Mouse (Mus musculus) right cerebral cortex, postnatal 10 days (tissue): ENCODE measurements around the gene Cast.
A peak's percentile ranks its signal among the peaks of the same experiment; 100 is the strongest.

Experiments
- DNase-seq, 2 experiments: peaks; one replicate each; pipeline ENCODE4 v3.0.0; 2021; ENCODE audit warnings: low spot score in 2 of 2

Gene Cast

DNA sequence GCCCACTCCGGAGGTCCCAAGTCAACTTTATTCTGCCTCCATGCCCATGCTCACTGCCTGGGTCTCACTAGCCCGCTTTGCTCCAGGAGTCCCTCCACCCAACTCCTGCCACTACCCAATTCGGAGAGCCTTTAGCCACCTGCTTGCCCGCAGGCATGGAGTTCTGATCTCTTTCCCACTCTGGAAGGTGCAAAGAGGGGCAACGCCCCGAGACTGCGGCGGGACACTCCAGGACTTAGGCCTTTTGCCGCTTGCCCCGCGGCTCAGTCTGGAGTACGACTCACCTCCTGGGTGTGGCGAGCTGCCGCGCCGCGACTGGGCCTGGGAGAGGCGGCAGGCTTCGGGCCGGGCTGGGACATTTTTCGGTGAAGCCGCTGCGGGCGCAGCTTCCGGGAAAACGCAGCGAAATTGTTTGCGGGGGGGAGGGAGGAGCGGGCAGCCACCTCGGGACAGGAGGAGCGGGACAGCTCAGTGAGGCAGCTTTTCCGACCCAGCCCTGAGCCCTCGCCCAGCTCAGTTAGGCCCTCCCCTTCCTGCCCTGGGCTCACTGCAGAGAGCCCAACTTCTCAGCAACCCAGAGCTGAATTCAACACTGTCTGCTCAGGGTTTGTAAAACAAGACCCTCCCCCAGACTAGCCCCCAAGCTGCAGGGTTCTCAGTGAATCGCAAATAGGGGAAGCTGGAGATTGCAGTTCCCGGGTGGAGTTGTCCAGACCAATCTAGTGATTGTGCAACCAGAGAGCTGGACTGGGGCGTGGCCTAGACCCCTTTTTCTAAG is at the start of gene Cast:
Gene Cast, minus strand, starts transcription at position 659 of the 778 bp plus-strand sequence.
- peak; percentile 21 to 26 for DNase-seq

DNA sequence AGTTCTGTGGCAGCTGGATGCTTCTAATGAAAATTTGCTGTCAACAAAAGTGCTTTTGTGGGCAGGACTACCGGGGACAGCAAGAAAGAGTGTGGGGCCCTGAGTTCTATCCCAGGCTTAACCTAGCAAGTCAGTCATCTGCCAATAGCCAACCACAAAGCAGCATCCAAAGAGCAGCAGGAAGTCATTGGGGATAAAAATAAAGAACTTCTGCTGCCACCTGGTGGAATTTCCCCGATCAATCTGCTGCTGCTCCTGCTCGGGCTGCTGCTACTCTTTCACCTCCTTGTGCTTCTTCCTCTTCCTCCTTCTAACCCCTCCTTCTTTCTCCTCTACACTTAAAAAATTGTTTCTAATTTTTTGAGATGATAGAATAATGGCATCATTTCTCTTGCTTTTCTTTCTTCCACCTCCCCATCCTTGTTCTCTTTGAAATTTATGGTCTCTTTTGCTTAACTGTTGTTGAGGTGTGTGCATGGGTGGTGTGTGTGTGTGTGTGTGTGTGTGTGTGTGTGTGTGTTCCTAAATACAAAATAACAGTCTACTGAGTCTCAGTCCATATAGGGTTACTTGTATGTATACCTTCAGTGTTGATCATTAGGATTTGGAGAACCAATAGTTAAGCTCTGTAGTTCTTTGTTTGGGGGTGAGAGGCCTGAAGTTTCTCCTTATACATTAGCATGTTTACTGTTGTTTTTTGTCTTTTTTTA is 45.9 kb upstream of the Cast start:
- peak; percentile 74 to 78 for DNase-seq

DNA sequence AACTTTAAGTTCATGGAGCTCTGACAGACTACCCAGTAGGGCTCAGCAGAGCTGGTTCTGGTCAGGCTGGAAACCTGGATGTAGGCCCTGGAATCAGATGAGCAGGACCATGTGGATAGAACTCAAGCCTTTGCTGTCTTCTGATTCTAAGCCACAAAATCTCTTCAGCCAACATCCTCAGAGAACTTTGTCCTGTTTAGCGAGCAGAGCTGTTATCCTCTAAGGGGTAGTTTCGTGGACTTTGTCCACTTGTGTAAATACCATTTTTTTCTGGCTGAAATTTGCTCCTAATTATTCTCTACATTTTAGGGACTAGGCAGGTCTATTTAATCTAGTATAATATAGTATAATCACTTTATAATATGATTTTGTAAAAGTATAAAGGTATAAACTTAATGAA is 42.2 kb upstream of the Cast start:
- DNase-seq, result no peak

DNA sequence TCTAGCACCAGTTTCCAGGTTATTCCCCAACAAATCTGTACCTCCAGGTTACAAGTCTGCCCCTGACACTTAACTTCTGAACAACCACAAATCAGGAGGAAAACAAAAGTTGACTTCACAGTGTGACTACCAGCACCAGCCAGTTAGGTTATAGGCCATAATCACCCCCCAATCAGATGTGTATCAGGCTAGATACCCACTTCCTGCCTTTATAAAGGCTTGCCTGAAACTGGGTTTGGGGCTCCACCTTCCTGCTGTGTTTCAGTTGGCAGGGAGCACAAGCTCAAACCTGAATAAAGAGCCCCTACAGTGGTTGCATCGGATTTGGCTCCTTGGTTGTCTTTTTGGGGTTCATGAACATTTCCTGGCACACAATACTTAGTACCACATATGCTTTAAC is 37.3 kb upstream of the Cast start:
- DNase-seq, result no peak

DNA sequence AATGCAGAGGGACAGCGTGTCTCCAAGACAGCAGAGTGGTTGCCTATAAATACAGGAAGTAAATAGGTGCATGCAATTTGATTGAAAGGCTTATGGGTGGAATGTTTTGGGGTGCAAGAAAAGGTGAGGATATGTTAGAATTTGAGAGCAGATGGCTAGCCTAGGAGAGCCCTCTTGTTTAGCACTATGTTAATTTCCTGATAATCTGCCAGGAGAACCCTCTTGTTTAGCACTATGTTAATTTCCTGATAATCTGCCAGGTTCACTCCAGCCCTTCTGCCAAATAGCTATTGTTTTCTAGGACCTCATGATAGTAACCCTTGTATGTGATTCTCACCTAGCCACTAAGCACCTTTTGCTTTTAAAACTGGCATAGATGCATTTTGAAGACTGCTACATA is 25.9 kb upstream of the Cast start:
- DNase-seq, result no peak

DNA sequence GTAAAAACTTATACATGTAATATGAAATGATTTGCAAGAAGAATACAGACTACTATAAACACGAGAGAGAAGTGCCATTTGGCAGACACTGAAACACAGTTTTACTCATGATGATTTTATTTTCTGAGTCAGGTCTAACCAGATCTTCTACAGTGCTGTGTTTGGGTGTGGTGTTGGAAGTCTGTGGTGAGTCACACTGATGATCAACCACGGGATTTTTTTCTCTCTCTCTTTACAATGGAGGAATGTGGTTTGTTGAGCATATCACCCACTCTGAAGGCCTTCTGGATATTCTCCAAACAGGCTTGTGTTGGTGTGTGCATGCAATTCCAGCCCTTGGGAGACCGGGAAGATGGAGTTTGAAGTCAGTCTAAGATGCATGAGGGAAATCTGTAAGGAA is 13.5 kb upstream of the Cast start:
- no peak for DNase-seq

DNA sequence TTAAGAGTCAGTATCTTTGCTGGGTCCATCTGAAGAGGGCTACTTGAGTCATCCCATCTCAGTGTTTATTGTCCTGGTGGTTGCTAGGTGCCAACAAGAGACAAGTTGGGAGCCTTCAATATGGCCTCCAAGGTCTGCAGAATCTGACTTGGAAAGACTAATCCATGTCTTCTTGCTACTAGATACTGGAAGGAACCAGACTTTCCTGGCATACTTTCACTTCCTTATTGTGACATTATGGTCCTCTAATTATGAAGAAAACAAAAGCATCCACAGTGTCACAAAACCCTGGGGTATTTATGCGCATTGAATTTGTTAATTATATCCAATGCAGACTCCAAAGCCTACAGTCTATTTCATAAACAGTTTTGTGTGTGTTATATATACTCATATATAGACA is 7.1 kb upstream of the Cast start:
- DNase-seq, result no peak

DNA sequence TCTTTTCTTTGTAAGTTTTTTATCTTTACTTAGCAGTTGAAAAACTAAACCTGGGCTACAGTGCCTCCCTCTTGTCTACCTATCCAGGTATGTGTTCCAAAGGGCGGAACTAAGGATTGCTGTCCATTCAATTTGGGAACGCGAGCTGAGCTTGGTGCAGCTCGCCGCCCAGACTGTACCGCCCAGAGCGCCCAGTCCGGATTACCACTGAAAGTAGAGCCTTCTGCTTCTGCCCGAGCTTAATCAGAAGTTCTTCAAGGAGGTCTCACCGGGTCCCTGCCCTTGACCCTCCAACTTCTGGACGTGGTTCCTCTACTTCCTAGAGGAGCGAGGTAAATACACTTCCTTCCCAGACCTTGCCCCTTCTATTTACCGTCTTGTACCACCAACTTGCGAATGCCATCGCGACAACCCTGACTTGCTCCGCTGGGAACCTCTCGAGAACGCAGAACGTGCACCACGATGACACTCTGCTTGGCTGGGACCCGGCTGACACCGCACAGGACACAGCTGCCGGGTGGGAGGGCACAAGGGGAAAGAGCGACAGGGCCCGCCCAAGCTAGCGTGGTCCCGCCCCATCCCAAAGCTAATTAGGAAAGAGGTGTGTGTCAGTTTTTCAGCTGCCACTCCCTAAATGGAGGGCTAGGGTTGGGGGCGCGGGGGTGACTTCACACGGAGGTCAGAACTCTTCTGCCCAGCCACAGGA is 1.0 kb downstream of the Cast start:
- DNase-seq, result peak; percentile 20 to 27

DNA sequence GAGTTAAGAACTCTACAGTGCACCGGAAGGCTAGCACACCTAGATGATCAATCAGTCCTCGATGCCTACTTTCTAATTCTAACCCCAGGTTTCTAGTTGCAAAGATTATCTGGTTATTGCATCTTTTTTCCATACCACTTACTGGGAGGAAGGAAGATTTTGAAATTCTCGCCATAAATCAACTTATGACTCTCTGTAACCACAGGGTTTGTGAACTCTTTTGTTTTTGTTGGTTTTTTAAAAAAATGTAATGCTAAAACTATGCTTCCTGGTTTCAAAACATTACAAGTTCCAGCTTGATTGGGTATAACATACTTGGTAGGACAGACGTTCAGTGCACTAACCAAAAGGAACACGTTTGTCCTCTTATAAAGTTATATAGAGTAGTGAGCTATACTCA is 1.7 kb downstream of the Cast start:
- no peak for DNase-seq

DNA sequence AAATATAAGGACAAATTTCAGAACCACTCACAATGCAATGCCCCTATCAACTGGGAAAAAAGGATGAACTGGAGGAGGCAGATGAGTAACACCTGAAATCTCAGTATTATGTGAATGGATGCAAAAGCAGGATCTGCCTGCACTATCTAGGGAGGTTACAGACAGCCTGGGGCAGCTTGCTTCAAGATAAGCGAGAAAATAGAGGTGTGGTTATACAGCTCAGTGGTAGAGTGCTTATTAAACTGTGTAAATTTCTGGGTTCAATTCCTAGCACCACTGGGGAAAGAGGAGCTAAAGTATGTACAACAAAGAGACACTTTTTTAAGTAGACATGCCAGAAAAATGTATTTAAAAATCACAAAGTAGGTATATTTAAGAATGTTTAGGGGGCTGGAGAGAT is 14.2 kb downstream of the Cast start:
- DNase-seq, result no peak

DNA sequence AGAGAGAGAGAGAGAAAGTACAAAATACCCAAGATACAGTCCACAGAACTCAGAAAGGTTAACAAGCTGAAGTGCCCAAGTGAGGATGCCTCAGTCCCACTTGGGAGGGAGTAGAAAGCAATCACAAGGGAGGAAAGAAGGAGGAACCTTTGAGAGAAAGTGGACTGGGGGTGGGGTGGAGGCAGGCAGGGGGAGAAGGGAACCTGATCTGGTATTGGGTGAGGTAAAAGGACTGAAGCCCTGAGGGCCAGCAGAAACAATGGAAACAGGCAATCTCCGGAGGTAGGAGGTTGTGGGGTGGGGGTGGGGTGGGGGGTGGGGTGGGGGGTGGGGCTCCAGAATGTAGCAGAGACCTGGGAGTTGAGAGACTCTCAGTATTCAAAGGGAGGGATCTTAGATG is 20.9 kb downstream of the Cast start:
- DNase-seq, result no peak

DNA sequence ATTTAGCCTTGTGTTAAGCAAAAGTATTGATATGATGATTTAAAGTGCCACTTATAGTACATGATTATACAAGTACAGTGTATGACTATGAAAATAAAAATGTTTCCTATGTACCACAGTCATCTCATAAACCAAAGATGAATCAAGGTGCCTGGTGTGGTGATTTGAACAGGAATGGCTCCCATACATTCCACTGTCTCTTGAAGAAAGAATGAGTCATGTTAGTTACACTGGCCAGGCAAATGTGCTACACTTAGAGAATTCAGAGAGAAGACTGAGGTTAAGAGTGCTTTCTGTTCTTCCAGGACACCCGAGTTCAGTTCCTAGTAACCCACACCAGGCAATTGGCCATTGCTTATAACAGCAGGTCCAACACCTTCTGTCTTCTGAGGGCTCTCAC is 36.5 kb downstream of the Cast start:
- DNase-seq, result no peak

DNA sequence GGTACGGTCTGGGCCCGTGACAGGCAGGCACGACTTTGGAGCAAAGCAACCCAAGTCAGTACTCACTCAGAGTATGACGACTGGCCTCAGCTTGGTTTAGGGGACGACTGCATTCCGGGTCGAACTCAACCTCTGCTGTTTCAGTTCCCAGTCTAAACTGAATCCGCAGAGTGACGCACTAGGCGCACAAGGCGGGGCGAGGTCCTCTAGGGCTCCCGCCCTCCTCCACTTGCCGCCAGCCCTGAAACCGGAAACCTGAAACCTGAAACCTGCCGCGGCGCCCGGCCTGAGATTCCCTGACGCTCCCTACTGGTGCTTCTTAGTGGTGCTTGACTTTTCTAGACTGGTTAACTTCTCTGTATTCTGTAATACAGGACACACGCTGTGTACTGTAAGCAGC is 38.1 kb downstream of the Cast start:
- DNase-seq, result peak; percentile 49 to 60

DNA sequence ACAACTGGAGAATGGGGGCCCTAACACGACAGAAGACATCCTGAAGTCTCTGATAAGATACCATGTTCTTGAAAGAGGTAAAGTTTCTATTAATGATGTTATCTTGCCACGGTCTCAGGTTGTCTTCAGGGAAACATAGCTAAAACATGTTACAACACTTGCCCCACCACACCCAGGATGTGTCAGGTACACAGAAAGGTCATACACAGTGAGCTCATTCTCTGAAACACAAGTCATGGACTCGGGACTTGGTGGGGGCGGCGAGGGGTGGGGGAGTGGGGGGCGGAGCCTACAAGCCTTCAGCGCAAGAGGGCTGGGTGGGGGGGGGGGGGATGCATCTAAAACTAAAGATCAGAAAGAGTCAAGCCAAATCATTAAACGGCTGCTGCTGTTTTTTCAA is 38.7 kb downstream of the Cast start:
- no peak for DNase-seq

DNA sequence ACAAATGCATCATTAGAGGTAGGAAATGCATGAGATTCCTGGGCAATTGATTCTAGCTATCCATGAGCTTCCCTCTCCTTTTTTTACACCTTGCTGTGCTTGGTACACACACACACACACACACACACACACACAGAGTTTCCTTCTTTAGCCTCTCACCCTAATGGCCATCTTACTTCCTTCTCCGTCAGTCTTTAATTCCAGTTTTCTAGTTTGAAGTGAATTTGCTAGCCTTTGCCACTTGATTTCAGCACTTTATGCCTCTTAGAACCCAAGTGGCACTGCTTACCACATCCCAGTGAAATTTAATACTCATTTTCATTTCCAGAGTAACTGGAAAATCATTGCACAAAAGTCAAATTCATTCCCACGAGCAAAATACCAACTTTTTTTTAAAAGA is 41.4 kb downstream of the Cast start:
- no peak for DNase-seq

DNA sequence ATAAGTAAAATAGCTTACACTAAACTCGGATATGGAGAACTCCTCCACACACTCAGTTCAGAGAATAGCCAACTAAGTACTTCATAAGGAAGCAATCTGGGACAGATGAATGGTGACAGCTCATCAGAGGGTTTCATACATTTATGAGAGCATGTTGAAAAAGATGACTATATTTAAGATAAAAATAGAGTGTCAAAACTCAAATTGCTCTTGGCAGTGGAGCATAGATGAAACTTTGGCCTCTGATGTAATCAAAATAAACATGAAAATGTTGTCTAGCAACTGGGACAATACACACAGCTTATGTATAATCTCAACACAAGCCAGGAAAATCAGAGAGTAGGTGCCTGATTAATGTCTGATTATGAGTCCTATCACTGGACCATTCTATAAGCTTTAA is 45.9 kb downstream of the Cast start:
- no peak for DNase-seq

DNA sequence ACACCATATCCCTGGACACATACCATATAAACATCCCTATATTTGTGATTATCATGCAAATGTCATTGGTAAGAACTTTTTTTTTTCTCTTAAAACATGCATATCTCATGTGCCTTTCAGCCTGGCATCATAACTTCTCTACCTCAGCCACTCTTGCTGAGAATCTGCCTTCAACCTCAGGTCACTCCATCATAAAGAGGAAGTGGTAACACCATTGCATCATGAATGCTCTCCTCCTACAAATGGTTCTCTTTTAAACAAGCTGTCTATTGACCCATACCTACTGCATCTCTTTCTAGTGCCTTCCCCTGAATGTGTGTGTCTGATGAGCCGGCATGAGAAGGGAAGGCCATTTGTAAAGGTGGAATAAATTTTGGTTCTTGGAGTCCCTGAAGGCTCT is 49.5 kb downstream of the Cast start:
- DNase-seq, result no peak

DNA sequence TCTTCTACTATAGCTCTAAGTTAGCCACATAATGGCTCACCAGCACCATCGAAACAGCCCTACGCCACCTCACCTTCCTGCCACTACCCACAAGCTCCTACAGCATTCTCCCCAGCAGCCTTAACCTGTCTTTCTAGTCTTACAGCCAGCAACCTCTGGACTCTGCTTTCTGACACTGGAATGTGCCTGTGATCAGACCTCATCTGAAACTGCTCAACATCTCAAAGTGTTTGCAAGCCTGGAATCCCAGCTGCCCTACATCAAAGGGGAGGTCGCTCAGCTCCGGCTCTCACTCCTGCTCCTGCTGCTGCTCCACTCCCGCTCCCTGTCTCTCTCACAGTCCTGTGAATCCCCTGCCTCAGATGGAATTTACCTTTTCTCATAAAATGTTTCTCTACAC is 65.4 kb downstream of the Cast start:
- DNase-seq, result no peak

DNA sequence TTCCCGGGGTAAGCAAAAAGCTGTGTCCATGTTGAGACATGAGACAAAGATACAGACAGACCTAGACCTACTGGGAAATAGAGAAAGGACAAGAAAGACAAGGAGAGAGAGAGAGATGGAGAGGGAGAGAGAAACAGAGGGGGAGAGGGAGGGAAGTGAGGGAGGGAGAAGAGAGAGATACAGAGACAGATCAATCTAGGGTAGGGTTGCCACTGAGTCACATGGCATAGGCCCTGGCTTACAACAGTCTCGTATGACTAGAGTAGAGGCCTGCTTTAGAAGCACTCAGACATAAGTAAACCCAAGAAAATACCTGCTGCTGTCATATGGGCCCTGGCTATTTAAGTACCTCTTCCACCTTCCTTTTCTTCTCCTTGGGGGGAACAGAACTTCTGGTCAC is 72.2 kb downstream of the Cast start:
- no peak for DNase-seq

DNA sequence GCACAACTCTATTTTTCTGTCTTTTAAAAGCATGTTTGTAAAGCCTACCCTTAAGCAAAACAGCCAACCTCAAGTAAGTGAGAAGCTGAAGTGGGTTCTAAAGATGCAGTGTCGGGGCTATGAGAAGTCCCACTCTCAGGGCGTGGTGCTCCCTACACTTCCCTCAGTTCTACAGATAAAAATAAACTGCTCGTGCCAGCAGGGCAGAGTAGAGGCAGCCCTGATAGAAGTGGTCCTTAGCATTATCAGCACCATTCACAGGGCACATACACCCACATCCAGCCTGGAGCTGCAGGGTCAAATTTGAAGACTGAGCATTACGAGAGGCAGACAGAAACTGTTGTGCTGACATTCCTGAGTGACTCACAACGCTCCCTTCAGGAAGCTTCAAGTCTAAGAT is 72.8 kb downstream of the Cast start:
- no peak for DNase-seq

DNA sequence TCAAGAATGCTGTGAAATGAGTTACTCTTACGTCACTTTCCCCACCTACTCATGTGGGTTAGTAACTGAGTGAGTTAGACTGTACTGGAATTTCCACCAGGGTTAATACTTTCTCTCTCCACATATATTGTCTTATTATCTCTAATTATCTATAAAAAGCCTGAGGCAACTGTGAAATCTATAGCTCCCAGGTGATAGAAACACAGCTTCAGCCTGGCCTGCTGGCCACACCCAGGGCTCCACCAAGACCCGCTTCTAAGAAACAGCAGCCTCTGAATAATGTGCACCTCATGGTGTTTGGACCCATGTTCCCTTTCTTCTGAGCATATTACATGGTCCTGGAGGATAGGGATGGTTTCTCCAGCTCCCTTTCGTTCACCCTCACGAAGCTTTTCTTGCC is 74.9 kb downstream of the Cast start:
- no peak for DNase-seq

DNA sequence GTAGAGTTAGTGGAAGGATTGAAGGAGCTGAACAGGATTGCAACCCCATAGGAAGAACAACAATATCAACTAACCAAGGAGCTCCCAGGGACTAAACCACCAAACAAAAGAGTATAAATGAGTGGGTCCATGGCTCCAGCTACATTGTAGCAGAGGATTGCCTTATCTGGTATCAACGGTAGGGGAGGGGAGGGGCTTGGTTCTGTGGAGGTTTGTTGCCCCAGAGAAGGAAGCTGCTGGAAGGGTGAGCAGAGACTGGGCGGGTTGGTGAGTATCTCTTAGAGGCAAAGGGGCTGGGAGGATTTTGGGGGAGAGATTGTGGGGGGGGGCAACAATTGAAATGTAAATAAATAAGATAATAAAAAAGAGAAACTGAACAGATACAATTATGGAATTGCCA is 89.6 kb downstream of the Cast start:
- no peak for DNase-seq

DNA sequence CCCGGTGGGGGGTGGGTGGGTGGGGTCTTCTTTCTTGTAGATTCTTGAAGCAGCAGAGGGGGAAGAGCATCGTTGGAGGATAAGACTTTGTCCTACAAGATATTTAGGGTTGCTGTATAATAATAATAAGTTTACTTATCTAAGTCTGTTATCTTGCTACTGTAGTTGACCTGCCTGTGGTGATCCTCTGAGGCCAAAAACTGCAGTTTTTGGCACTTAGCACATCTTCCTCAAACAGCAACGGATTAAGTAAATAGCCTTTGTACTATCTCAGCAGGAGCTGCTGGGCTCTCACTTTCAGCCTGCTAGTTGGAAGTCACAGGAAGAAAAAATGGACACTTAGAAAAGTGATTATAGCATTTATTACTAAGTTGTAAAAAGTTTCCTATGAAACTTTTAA is 112.4 kb downstream of the Cast start:
- DNase-seq, result no peak
